Mouse (Mus musculus): Measurements from ENCODE around the gene Pbx4.

Pbx4 gene

DNA sequence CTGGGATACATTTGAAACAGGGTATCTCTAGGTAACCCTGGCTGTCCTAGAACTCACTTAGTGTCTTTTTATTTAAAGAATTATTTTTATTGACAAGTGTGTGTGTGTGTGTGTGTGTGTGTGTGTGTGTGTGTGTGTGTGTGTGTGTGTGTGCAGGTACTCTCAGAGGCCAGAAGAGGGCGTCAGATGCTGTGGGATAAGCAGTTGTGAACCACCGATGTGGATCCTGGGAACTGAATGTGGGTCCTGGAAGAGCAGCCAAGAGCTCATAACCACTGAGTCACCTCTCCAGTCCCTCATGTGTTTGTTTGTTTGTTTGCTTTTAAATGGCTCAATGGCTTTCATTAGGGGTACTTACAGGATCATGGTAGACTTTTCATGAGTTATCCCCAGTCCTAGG, 17.4 kb upstream of the Pbx4 start:
- no peak for DNase-seq

GRCm38 (mm10) chr8:69815396-69815795, 16.9 kb upstream of the Pbx4 start:
- no peak for DNase-seq

GRCm38 (mm10) chr8:69820466-69820865, 11.8 kb upstream of the Pbx4 start:
- DNase-seq: peak; percentile 67

DNA sequence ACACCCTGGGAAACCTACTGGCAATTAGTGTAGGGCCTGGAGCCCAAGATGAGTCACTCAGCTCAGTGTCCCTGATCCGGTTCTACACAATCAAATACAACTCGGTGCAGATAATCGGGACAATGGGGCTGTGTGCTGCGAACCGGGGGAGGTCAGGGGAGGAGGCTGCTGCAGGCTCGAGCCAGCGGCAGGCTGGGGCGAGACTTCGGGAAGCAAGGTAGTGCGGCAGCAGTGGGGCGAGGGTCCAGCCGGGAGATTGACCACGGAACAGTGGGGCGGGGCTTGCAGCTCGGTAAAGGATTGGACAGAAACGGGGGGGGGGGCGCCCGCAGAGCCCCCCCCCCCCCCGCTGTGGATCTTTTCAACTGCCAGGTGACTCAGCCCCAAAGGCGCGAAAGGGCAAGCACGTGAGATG, 10.3 kb upstream of the Pbx4 start:
- DNase-seq: peak; percentile 76

DNA sequence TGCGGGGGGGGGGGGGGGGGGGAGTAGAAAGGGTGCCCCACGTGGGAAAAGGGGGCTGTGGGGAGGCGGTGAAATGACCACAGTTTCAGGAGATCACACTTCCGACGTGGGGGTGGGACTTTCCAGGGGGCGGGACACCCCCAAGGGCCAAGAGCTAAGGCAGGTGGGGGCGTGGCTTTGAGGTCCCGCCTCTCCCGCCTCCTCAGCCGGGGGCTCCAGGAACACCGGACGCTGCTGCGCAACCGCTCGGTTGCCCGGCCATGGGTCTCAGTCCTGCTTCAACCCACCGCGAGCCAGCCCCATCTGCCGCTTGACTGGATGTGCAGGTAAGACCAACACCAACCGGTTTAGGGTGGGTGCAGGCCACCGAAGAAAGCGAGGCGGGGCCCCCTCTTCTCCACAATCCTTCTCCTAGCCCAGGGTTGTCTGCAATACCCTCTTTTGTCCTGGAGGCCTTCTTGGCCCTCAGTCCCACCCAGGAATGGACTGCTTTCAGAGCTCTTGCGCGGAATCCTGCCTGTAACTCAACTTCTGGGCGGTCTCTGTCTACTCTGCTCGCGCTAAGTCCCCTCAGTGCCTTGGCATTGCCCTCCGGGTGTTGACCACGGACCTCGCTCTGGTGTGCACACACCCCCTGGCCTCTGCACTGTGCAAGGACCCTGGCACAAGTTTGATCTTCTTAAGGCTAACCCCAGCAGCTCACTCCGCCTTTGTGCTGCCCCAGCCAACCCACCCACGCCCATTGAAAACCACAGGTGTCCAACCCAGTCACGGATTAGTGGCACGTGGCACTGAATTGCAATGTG, 9.7 kb upstream of the Pbx4 start, which contains the start of gene Lpar2:
Lpar2 (plus strand) TSS at position 44 of the 806 bp plus-strand sequence.
- peak; percentile 88 for DNase-seq

- no peak for DNase-seq
These were observed 5.9 kb upstream of the Pbx4 start for GRCm38 (mm10) chr8:69826371-69826770.

DNA sequence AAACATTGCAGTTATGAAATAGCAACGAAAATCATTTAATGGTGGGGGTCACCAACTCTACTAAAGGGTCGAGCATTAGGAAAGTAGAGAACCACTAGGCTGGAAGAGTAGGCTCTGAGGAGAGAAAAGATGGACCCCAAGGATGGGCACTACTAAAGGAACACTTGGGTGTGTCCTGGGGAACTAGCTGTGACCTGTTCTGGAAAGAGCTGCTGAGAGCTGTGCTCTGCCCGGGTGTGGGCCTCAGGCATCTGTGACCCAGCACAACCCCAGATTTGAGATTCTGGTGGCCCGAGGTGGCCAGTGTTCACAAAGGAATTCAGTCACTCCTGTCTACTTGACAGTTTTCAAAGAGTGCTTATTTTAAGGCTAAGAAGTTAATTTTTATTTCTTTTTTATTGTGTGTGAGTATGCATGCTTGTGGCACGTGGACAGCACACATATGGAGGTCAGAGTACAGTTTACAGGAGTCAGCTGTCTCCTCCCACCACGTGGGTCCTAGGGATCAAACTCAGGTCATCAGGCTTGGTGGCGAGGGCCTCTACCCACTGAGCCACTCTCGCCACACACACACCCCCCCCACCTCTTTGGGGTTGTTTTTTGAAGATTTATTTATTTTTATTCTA, 4.9 kb downstream of the Pbx4 start:
- peak; percentile 57 for DNase-seq

DNA sequence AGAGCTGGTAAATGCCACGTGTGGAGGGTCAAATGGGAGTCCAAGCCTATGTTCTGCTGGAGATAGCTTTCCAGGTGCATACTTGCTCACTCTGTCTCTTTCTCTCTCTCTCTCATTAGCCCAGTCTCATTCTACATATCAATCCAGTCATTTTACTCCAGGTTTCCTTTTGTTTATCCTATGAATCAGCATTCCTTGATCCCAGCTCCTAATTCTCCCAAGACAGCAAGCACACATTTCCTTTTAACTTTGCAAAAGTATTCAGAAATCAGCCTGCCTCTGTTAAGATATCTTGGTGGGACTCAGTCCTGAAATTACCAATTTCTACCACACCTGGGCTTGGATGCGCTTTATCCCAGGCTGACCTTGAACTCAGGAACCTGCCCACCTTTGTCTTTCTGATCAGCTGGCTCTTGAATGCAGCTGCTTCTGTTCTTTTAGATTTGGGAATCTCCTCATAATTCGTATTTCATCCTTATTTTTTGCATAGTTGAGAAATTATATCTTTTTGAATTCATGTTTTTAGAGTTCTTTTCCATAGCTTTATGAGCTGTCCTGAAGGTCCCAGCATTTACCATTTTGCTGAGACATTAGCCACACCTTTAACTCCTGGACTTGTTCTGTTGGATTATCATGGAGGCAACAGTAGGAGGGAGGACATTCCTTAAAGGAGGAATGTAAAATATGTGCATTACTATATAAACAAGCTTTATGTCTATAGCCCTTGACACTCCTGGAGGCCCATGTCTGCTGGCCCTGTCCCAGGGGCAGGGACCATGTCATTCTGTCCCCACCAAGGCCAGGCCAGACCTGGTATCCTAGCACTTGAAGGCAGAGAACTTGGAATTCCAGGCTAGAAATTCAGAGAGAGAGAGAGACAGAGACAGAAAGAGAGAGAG, 15.1 kb downstream of the Pbx4 start:
- no peak for DNase-seq

- no peak for DNase-seq
These were observed 16.7 kb downstream of the Pbx4 start for GRCm38 (mm10) chr8:69848951-69849350.

DNA sequence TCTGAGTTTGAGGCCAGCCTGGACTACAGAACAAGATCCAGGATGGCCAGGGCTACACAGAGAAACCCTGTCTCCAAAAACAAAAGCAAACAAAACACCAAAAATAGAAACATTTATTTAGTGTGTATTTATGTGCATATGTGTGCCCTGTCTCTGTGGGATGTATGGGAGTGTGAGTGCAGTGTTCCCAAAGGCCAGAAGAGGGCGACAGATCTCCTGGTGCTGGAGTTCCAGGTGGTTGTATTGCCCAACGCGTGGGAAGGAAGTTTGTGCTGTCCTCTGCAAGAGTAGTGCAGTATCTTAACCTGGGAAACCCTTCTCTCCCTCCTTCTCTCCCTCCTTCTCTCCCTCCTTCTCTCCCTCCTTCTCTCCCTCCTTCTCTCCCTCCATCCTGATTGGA, 17.6 kb downstream of the Pbx4 start:
- DNase-seq: no peak

GRCm38 (mm10) chr8:69850926-69851506, 18.7 kb downstream of the Pbx4 start:
- no peak for DNase-seq

DNA sequence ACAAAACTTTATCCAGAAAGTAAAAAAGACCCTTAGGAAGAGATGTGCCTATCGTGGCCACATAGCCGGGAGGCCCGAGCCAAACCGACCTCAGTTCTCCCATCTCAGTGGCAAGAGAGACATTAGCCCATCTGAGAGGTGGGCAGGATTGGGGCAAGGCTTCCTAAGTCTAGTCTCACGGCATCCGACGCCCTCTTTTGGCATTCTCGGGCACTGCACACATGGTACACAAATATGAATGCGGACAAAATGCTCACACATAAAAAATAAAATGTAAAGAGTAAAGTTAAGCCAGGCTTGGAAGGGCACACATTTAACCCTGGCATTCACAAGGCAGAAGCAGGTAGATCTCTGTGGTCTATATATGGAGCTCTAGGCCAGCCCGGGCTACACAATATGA, 21.6 kb downstream of the Pbx4 start:
- DNase-seq: no peak

DNA sequence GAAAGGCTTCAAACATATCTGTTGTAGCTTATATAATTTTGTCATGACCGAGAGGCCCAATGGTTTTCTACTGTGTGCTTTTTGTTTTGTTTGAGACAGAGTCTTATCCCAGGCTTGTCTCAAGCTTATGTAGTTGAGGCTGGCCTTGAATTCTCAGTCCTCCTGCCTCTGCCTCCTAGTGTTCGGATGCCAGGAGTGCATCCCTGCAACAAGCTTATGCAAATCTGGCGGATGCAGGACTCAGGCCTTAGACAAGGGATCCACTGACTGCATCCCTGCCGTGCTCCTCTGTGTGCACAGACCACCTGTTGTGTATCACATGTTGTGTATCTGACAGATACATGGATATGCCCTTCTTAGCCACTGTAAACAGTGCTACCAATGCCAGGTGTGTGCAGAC, 28.5 kb downstream of the Pbx4 start:
- peak; percentile 25 for DNase-seq

DNA sequence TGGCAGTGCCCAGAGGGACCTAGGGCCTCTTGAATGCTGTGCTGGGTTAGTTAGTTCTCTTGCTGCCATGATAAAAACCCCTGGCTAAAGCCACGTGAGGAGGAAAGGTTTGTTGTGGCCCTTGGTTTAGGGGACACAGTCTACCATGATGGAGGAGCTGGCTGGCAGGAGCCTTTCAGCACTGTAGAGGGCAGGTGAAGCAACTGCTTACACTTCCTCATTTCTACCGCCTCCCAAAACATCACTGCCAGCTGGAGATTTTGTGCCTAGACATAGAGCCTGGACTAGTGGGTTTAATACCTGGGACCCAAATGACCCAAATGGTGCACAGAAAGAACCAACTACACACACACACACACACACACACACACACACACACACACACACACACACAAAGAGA, 29.0 kb downstream of the Pbx4 start:
- no peak for DNase-seq

GRCm38 (mm10) chr8:69863387-69864020, 31.2 kb downstream of the Pbx4 start:
- DNase-seq: no peak

GRCm38 (mm10) chr8:69864180-69864579, 31.9 kb downstream of the Pbx4 start:
- DNase-seq: no peak

DNA sequence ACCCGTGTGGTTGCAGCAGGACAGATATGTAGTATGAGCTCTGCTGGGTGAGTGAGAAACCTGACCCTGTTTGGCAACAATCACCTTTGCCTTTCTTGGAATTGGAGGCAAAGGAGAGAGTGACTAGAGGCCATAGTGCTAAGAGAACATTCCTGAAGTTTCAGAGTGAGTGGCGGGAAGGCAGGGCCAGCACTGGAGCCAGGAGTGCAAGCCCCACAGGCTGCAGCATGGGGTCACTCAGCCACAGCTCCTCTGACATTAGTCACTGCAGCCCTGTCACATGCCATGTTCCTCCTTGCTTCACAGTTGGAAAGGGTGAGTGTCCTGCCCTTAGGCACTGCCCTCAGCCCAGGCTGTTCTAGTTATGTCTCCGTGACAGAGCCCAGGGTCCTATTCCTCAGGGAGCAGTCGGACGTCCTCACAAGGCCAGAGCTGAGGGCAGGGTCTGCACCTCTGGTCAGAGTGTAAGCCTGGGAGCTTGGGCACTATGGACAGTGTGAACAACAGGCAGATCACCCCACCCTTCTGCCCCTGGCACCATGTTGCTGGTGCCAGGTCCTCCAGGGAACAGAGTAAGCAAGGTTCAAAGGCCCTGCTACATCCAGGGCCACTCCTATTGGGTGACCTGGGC, 35.5 kb downstream of the Pbx4 start:
- DNase-seq: no peak

GRCm38 (mm10) chr8:69870003-69870765, 37.9 kb downstream of the Pbx4 start:
- DNase-seq: no peak

GRCm38 (mm10) chr8:69870907-69871306, 38.6 kb downstream of the Pbx4 start:
- DNase-seq: no peak

GRCm38 (mm10) chr8:69874155-69874554, 41.9 kb downstream of the Pbx4 start:
- peak; percentile 81 for DNase-seq

- DNase-seq: no peak
These were observed 42.4 kb downstream of the Pbx4 start for GRCm38 (mm10) chr8:69874654-69875053.

Measured in kidney, postnatal 10 days (tissue).